Mouse (Mus musculus): ENCODE data around the gene Ftl1.
"Not testable (repeated sequence)": the region's sequence is repeated elsewhere in the genome, so short reads cannot be mapped to it uniquely, and the experiment has no call there.

Ftl1 gene

GRCm38 (mm10) chr7:45476453-45476852 lies 16.8 kb upstream of the Ftl1 start:
- no peak for DNase-seq (ENCODE audit: low read depth)

- no peak for DNase-seq (ENCODE audit: low read depth)
These were observed 15.7 kb upstream of the Ftl1 start for GRCm38 (mm10) chr7:45475291-45475969.

GRCm38 (mm10) chr7:45470869-45471268 lies 11.2 kb upstream of the Ftl1 start:
- DNase-seq (ENCODE audit: low read depth), result peak; percentile 74

GRCm38 (mm10) chr7:45467090-45467670 lies 7.5 kb upstream of the Ftl1 start:
- DNase-seq (ENCODE audit: low read depth), result no peak

- peak; percentile 88 for DNase-seq (ENCODE audit: low read depth)
These were observed 6.8 kb upstream of the Ftl1 start, which contains the start of gene Bax for GRCm38 (mm10) chr7:45466283-45467089. TSS of gene Bax (minus strand) at chr7:45466898.

- DNase-seq (ENCODE audit: low read depth), result no peak
These were observed 5.9 kb upstream of the Ftl1 start for GRCm38 (mm10) chr7:45465549-45465948.

GRCm38 (mm10) chr7:45465112-45465511 lies 5.4 kb upstream of the Ftl1 start:
- DNase-seq (ENCODE audit: low read depth), result no peak

- no peak for DNase-seq (ENCODE audit: low read depth)
These were observed 4.5 kb upstream of the Ftl1 start for GRCm38 (mm10) chr7:45463987-45464778.

- not testable (repeated sequence) for DNase-seq (ENCODE audit: low read depth)
These were observed 3.2 kb upstream of the Ftl1 start for GRCm38 (mm10) chr7:45462868-45463267.

GRCm38 (mm10) chr7:45462325-45462724 lies 2.6 kb upstream of the Ftl1 start:
- no peak for DNase-seq (ENCODE audit: low read depth)

- DNase-seq (ENCODE audit: low read depth), result no peak
These were observed 2.1 kb upstream of the Ftl1 start for GRCm38 (mm10) chr7:45461781-45462180.

- DNase-seq (ENCODE audit: low read depth), result no peak
These were observed 1.6 kb upstream of the Ftl1 start for GRCm38 (mm10) chr7:45461326-45461725.

- peak; percentile 72 for DNase-seq (ENCODE audit: low read depth)
These were observed 1.2 kb upstream of the Ftl1 start for GRCm38 (mm10) chr7:45460860-45461314.

- DNase-seq (ENCODE audit: low read depth), result no peak
These were observed 693 bp upstream of the Ftl1 start for GRCm38 (mm10) chr7:45460377-45460776.

- DNase-seq (ENCODE audit: low read depth), result no peak
These were observed 728 bp downstream of the Ftl1 start for GRCm38 (mm10) chr7:45458748-45459563.

GRCm38 (mm10) chr7:45457204-45458060 lies 2.3 kb downstream of the Ftl1 start:
- DNase-seq (ENCODE audit: low read depth), result peak; percentile 51

GRCm38 (mm10) chr7:45456721-45457203 lies 2.9 kb downstream of the Ftl1 start:
- no peak for DNase-seq (ENCODE audit: low read depth)

- DNase-seq (ENCODE audit: low read depth), result no peak
These were observed 3.6 kb downstream of the Ftl1 start for GRCm38 (mm10) chr7:45455932-45456696.

GRCm38 (mm10) chr7:45454971-45455370 lies 4.7 kb downstream of the Ftl1 start:
- no peak for DNase-seq (ENCODE audit: low read depth)
